Mouse (Mus musculus) adrenal gland, postnatal 10 days (tissue): ENCODE measurements around the gene Fam107a. TPM values are rescaled to one million over a fixed set of nuclear protein-coding genes. Genes with fewer than 3 reads are reported as not detected.

Experiments used
- DNase-seq: peaks from one replicate; pipeline ENCODE4 v3.0.0; 2021; ENCODE audit warnings: mixed read lengths
- total RNA-seq, 2 experiments: library from RNA; stranded (reverse); gene quantifications; 2 replicates each; pipeline ENCODE4 v1.2.3; 2021

The Fam107a gene
- total RNA-seq, 2 experiments from 2014 or later: 2.0 to 5.2 TPM

DNA sequence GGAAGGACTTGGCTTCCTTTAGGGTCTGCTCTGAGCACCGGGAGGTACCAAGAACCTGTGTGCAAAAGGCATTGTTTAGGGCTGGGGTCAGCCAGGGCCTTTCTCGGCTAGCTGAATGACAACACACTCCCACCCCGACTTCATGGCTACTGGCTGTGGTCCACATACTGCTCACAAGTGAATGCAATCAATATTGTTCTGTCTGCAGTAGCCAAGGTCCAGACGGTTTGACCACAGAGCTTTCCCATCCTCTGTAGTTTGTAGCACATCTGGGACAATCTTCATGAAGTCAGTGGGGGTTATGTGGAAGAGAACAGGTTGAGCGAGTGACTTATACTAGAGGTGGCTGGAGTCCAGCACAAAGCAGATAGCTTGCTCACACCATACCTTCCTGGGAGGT, 60.9 kb downstream of the Fam107a start:
- DNase-seq: no peak

DNA sequence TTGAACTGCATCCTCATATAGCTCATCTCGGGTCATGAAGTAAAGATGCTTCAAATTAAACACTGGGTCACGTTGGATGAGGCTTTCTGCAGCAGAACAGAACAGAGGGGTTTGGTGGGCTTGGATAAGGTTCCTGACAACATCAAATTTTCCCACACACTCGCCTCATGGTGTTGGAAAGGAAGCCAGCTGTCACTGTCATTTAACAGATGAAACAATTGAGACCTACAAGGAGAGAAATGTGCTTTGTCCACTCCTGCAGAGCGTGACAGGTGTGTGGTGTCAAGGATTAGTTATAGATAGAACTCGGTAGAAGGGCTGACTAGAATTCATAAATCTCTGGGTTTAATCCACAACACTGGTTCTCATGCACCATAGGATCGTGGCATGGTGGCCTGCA, 61.8 kb downstream of the Fam107a start:
- no peak for DNase-seq

DNA sequence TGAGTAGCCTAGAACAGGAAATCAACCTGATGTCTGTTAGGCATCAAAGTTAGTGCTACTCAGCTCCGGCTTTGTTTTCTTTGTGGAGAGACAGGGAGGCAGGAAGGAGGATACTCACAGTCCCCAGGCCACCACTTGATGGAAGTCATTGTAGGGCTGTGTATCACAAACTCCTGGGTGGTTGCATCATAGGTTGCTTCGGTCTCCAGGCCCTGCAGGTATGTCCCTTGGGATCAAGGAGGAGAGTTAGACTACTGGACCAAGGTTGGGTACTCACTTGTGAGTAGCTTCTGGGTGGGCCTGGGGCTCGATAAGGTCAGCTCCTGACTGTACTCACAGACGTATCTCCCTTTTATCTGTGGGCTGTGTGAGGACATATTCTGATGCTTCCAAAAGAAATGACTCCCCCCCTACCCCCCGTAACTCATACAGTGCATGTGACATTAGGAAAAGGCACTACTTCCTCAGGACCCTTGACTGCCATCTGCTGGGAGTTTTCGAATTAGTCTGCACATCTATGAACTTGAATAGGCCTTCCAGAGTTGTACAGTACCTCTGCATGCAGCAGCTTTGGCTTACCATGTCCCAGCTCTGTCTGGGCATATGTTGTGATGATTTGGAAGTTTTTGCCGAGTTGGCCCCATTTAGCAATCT, 62.6 kb downstream of the Fam107a start:
- DNase-seq: peak; percentile 78

DNA sequence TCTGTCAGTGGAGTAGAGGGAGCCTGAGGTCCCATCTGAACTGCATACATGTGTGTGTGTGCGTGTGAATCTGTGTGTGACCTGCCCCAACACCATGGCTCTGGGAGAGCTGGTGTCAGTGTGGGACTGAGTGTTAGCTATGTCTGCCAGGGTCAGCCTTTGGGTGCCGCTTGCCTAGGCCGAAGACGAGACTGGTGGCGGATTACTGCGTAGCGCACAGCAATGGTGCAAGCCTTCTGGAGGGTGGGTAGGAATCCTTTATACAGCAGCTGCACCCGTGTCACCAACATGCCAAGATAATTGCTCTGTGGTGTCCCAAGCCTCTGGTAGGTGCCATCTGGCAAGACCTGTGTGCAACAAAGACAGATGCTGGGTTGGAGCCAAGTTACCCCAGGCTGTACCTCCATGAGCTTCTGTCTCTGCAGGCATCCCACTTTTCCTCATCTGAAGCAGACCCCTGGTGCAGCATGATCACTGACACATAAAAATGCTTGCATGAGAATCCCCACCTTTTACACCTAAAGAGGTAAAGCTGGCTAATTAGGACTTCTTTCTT, 66.4 kb downstream of the Fam107a start:
- no peak for DNase-seq

DNA sequence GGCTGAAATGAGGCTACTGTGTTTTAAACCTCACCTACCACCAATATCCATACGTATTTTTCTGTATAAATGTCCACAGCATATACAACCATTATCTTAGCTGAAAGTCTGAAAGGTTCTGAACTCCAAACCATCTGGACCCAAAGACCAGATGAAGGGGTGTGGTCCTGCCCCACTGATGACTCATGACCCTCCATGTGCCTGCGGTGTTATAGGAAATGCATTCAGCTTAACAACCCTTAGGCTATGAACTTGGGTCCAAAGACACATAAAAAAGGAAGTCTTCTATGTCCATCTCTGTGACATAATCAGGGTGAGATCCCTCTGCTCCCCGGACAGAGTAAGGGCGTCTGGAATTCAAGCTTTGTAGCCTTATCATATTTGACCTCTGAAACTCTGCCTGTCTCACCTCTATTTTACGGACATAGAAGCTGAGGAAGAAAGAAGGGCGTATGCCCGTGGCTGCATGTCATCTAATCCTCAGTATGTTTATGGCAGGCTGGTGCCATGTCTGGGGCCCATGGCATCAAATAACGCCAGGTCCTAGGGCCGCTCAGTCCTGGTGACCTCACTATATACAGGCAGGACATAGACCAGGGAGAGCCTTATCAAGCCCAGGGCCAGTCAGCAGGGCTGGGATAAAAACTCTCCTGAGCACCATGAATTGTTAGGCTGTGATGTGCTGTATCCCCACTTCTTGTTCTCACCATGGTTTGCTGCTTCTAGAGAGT, 67.5 kb downstream of the Fam107a start:
- DNase-seq: no peak

DNA sequence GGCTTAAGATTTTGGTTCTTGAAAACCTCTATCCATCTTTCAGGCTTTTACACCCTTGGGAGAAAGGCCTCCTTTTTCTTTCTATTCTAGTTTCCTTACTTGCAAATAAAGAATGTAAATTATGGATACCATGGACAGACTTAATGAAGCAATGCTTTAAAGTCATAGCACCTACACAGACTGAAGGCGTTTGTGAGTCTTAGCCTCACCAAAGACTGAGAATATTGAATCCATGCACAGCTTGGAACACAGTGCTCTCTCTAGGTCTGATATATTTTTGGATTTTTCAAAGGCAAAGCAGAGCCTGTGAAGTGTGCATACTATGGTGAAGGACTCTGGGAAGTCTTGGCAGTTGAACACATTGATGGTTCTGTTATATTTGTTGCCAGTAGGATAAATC, 68.6 kb downstream of the Fam107a start:
- DNase-seq: no peak

DNA sequence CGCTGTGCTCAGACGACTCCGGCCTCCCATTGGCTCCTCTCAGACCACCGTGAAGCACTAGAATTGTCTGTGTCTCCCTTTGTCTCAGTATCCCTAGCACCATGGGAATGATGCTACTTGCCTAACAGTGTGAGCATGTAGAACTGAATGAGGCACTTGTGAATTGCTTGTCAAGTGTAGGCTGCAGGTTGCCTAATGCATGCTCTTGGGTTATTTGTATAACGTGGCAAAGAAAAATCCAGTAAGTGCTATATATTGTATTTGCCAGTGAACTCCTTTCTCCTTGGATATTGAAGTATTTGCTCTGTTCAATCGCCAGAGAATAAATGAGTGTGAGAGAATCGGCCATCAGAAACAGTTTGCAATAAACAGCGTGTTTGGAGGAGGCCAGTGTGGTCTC, 70.9 kb downstream of the Fam107a start:
- DNase-seq: no peak

Other genes starting within 250 kb of the Fam107a start
- 10 to 100 TPM; 31.6 to 37.2 TPM for gene Rpp14, start 237.7 kb downstream of the Fam107a start, total RNA-seq
- gene Pxk, start 219.8 kb downstream of the Fam107a start, total RNA-seq: 10 to 100 TPM; 32.3 to 40.9 TPM
- gene Pdhb, start 145.0 kb downstream of the Fam107a start, total RNA-seq: 100 to 1,000 TPM; 530 to 551 TPM
- 10 to 100 TPM; 13.5 to 14.3 TPM for gene Kctd6, start 103.9 kb downstream of the Fam107a start, total RNA-seq
- gene Acox2, start 58.7 kb downstream of the Fam107a start, total RNA-seq: 10 to 100 TPM; 16.0 to 37.1 TPM
- gene Oit1, start 60.7 kb upstream of the Fam107a start, total RNA-seq: not detected